Mouse (Mus musculus) hindbrain, embryonic 14.5 days (tissue): ENCODE results near the gene Zc3h12c. TPM values are rescaled to one million over a fixed set of nuclear protein-coding genes. Genes with fewer than 3 reads are reported as not detected.

Experiments
- microRNA-seq: library from miRNA; unstranded; fragments of <30 nt; microRNA quantifications from one replicate; pipeline ENCODE4, GENCODE M21; 2016
- polyA plus RNA-seq: library from polyadenylated mRNA; unstranded; fragments of >200 nt; fragmentation: Nextera tagmentation; extraction: Ambion mirVana; gene quantifications from 2 replicates; pipeline ENCODE4 v1.2.1, GENCODE M21; 2014

The Zc3h12c gene
- polyA plus RNA-seq, 1 experiment from 2014 or later = 7.1 TPM

Small RNAs within 50 kb of the gene (microRNA-seq; reads per million reads assigned to microRNA genes)
- not detected for gene Gm27686
- not detected for gene Mir6244

Other genes with a start within 250 kb of the Zc3h12c start
- 40.8 and 46.1 TPM in 2 replicates for gene Fdx1, start 205.0 kb downstream of the Zc3h12c start, polyA plus RNA-seq
- 105 and 106 TPM in 2 replicates for gene Rdx, start 121.4 kb downstream of the Zc3h12c start, polyA plus RNA-seq